Mouse (Mus musculus) megakaryocyte, embryonic 14.5 days (primary cell): ENCODE data around the gene Gm2916. TPM values are rescaled to one million over a fixed set of nuclear protein-coding genes. Genes with fewer than 3 reads are reported as not detected.
"Not testable (repeated sequence)": the region's sequence is repeated elsewhere in the genome, so short reads cannot be mapped to it uniquely, and the experiment has no call there.

Experiments
- H3K27me3 ChIP-seq: replicated peaks from 2 replicates; pipeline ENCODE3; 2012; ENCODE audit warnings: inconsistent platforms
- H3K36me3 ChIP-seq: replicated peaks from 2 replicates; pipeline ENCODE3; 2012; ENCODE audit warnings: low read length, inconsistent platforms, mixed read lengths
- H3K4me1 ChIP-seq: 2 replicates; pipeline ENCODE4 v1.6.1; 2012; ENCODE audit warnings: inconsistent platforms
- H3K4me3 ChIP-seq: replicated peaks from 2 replicates; pipeline ENCODE3; 2012; ENCODE audit warnings: moderate library complexity, mild to moderate bottlenecking, inconsistent platforms
- H3K9me3 ChIP-seq: 2 replicates; pipeline ENCODE4 v1.6.1; 2012; ENCODE audit warnings: inconsistent platforms
- polyA plus RNA-seq: library from polyadenylated mRNA; stranded (reverse); fragments of >175 nt; gene quantifications from 2 replicates; pipeline ENCODE4 v1.2.3, GENCODE M21; 2012; ENCODE audit warnings: low replicate concordance; ENCODE audit not compliant: insufficient read depth

Gene Gm2916
- polyA plus RNA-seq: not detected in 2 replicates

GRCm38 (mm10) chr14:3883872-3884271 is at the start of gene Gm2916:
Gene Gm2916 (plus strand): TSS chr14:3884172.
- H3K9me3 ChIP-seq, H3K4me3 ChIP-seq, H3K27me3 ChIP-seq, H3K36me3 ChIP-seq, H3K4me1 ChIP-seq: not testable (repeated sequence)

DNA sequence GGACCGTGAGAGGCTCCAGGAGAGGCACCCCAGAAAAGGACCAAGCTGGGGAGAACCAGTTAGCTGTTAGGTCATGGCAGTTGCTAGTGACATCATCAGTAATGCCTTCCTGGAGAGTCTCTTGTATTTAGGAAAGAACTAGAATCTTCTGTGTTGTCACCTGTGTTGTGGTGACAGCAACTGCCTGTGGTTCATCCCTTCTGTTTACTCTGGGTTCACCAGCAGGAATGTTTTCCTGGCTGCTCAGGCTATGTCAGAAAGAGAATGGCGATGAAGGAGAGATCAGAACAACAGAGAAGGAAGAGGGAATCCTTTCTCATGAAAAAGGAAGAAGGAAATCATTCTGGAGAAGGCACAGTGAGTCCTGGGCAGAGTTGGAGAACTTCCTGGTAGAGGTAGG is 38.0 kb upstream of the Gm2916 start, which contains the start of gene Gm3033:
Gm3033 (plus strand) TSS at position 301 of the 400 bp plus-strand sequence.
- H3K36me3 ChIP-seq, H3K9me3 ChIP-seq, H3K4me3 ChIP-seq, H3K27me3 ChIP-seq, H3K4me1 ChIP-seq: not testable (repeated sequence)

DNA sequence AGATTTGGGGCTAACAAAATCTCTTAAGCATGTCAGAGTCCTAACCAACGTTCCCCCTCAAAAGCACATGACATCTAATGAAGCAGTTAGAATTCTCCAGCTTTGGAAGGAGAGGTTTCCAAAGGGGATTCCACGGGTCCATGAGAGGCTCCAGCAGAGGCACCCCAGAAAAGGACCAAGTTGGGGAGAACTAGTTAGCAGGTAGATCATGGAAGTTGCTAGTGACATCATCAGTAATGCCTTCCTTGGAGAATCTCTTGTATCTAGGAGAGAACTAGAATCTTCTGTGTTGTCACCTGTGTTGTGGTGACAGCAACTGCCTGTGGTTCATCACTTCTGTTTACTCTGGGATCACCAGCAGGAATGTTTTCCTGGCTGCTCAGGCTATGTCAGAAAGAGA is 47.5 kb downstream of the Gm2916 start, which contains the start of gene Gm3029:
Gm3029 (plus strand) TSS at position 301 of the 400 bp plus-strand sequence.
- H3K36me3 ChIP-seq, H3K4me1 ChIP-seq, H3K27me3 ChIP-seq, H3K9me3 ChIP-seq, H3K4me3 ChIP-seq: not testable (repeated sequence)

DNA sequence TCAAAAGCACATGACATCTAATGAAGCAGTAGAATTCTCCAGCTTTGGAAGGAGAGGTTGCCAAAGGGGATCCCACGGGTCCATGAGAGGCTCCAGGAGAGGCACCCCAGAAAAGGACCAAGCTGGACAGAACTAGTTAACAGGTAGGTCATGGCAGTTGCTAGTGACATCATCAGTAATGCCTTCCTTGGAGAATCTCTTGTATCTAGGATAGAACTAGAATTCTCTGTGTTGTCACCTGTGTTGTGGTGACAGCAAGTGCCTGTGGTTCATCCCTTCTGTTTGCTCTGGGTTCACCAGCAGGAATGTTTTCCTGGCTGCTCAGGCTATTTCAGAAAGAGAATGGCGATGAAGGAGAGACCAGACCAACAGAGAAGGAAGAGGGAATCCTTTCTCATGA is 79.3 kb downstream of the Gm2916 start, which contains the start of gene Gm3095:
Gm3095 (plus strand) TSS at position 301 of the 400 bp plus-strand sequence.
- not testable (repeated sequence) for H3K27me3 ChIP-seq, H3K4me1 ChIP-seq, H3K4me3 ChIP-seq, H3K36me3 ChIP-seq, H3K9me3 ChIP-seq

Other genes with a start within 250 kb of the Gm2916 start
- not detected in 2 replicates for gene Gm3012, start 249.7 kb upstream of the Gm2916 start, polyA plus RNA-seq
- gene Gm3020, start 232.1 kb upstream of the Gm2916 start, polyA plus RNA-seq: not detected in 2 replicates
- gene Gm3043, start 195.4 kb upstream of the Gm2916 start, polyA plus RNA-seq: not detected in 2 replicates
- gene Gm3002, start 74.1 kb upstream of the Gm2916 start, polyA plus RNA-seq: not detected in 2 replicates
- not detected in 2 replicates for gene Gm3033, start 37.9 kb upstream of the Gm2916 start, polyA plus RNA-seq
- gene Gm3029, start 47.6 kb downstream of the Gm2916 start, polyA plus RNA-seq: not detected in 2 replicates
- not detected in 2 replicates for gene Gm3095, start 79.4 kb downstream of the Gm2916 start, polyA plus RNA-seq
- not detected in 2 replicates for gene Gm3099, start 114.2 kb downstream of the Gm2916 start, polyA plus RNA-seq
- not detected in 2 replicates for gene Gm5796, start 139.8 kb downstream of the Gm2916 start, polyA plus RNA-seq
- gene Gm3115, start 199.9 kb downstream of the Gm2916 start, polyA plus RNA-seq: not detected in 2 replicates
- gene Gm8108, start 226.4 kb downstream of the Gm2916 start, polyA plus RNA-seq: not detected in 2 replicates